Mouse (Mus musculus) embryo, embryonic 11 days (tissue): ENCODE measurements around the gene Gm7030.
"Not testable (repeated sequence)": the region's sequence is repeated elsewhere in the genome, so short reads cannot be mapped to it uniquely, and the experiment has no call there.

Experiments
- DNase-seq: peaks from one replicate; pipeline ENCODE4 v3.0.0-alpha.2; 2015

Gm7030 gene

DNA sequence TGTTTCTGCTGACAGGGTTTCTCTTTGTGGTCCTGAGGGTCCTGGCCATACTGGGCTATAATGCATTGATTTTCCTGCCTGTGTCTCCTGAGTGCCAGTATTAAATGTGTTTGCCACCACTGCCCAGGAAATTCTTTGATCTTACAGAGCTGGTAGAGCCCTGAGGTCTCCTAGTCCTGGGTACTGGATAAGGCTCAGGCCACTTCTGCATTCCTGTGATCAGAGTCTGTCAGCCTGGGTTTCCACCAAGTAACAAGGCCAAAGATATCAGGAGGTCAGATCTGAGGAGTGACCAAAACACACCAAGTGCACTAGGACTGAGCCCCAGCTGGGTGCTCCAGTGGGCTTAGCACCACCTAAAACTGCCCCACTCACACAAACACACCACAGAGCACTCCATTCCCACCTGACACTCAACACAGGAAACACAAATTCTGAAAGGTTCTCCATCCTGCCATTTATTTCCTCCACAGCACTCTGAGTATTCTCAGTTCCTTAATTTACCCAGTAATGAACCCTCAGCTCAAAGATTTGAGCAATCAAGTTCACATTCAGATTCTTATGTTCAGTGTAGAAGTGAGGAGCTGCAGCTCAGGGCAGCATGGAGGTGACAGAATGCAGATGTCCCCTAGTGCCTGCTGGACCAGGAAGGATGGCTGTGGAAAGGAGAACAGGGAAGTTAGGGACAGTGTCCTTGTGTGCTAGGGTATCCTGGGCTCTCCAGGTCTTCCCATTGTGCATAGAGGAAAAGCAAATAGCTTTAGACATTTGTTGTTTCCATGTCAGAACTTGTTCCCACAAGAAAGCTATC, 6.4 kb upstream of the Gm7030 start:
- not testable (repeated sequence) for DNase-seq

DNA sequence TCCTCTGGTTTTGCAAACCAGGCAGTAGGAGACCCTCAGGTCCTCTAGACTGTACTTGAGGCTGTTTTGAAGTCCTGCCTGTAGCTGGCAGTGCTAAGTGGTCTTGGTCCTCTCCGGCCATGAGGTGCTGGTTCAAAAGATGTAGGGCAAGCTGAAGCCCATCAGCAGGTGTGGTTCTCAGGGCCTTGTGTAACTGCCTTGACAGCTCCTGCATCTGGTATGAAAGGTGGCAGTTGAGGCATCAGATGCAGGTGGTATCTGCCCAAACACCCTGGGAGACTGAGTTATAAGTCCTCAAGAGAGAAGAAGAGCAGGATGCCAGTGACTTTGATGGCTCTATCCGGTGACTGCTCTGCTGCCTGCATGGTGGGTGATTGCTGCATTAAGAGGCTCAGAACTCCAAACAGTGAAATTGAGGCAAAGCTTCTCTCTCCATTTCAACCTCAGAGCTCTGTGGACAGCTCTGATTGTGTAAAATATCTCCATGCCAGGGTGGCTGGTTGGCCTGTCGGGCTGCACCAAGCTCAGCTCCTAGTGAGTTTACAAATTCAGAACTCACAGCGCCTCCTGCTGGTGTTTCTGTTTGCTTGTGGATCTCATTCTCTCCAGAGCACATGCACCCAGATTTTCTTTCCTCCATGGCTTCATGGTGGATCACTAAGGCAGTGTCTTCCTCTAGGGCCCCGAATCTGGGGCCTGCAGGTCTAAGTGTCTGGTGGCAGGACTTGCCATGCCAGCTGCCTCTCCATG, 2.5 kb upstream of the Gm7030 start:
- DNase-seq: peak; percentile 10

DNA sequence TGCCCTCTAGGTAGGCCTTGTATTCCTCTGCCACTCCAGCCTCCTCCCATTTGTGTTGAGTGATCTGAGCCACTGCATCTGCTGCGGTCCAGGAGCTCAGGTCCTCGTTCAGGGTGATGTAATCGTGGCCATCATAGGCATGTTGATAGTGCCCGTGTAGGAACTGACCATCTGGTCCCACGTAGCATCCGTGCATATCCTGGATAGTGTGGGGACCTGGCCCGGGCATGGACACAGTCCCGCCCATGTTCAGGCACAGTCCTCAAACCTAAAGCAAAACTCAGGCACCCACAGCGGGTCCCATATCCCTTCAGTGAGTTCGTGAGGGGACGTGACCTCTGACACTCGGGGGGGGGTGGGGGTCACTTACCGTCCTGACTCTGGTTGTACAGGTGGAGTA, 700 bp downstream of the Gm7030 start:
- not testable (repeated sequence) for DNase-seq

DNA sequence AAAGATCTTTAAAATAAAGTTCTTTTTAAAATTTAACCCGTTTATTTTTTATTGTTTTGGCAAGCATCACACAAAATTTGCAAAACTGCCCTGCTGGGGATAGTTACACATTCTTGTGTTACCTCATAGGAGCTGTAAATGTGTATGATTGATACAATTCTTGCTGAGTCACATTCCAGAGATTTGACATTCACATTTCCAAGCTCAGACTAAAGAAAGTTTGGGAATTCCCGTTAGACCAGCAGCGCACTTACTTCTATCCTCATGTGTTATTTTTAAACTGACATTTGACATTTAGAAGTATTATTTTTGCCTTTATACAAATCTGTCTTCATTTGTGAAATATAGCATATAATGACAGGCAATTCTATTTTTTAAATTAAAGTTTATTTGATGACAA, 5.1 kb downstream of the Gm7030 start:
- DNase-seq: not testable (repeated sequence)

DNA sequence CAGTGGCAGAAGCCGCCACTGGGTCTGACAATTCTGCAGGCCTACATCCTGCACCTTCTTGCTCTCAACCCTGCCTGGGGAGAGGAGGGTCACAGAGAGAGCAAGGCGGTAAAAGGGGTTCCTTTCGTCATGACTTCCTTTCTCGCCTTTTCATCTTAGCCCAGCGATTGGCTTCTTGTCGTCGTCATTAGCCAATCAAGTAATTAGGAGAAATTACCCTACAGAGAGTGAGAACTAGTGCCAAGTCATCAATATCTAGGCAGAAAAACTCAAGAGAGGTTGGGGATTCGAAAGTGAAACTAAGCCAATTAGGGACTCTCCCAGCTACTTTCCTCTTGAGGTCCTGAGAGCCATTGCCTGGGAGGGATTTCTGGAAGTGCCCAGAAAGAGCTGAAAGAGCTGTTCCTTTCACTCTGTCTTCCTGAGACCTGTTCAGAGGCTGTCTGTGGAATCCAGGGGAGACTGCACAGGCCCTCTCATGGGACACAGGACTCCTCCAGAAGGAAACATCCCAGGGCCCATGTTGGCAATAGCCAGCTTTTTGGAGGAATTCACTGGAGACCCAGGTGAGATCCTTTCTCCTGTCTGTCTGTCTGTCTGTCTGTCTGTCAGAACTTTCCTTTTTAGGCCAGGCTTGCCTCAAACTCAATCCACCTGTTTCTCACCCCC, 7.7 kb downstream of the Gm7030 start, which contains the start of gene Gm19684:
Gm19684 (plus strand) TSS at position 327 of the 669 bp plus-strand sequence.
- DNase-seq: peak; percentile 12

DNA sequence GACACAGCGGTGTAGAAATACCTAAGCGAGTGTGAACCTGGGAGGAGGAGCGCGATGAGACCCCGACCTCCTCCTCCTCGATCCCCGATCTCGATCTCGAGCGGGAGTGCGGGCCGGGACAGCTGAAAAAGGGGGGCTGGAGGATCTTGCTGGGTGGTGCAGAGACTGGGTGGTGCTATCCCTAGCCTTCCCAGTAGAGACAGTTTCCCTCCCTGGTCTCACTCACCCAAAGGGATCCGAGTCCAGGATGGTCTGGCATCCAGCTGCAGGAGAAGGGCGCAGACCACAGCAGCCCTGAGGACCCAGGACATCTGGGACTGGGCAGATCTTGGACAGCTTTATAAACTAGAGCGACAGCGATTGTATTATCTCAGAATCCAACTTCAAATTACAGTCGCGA, 8.4 kb downstream of the Gm7030 start:
- not testable (repeated sequence) for DNase-seq

DNA sequence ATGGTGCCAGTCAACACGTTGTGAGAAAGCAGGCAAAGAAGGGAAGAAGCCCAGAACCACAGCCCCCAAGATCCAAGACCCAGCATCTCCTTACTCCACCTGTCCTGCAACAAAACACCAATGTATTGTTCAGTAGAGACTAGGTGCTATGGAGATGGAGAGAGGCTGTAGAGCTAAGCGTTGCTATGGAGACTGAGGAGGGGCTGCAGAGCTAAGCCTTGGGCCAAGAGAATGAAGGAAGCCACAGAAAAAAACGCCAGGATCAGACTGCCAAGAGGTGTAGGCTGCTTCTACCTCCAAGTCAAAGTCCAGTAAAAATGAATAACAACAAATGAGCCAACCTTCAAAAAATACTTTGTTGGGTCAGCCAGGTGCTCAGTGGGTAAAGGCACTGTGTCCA, 12.7 kb downstream of the Gm7030 start:
- not testable (repeated sequence) for DNase-seq

DNA sequence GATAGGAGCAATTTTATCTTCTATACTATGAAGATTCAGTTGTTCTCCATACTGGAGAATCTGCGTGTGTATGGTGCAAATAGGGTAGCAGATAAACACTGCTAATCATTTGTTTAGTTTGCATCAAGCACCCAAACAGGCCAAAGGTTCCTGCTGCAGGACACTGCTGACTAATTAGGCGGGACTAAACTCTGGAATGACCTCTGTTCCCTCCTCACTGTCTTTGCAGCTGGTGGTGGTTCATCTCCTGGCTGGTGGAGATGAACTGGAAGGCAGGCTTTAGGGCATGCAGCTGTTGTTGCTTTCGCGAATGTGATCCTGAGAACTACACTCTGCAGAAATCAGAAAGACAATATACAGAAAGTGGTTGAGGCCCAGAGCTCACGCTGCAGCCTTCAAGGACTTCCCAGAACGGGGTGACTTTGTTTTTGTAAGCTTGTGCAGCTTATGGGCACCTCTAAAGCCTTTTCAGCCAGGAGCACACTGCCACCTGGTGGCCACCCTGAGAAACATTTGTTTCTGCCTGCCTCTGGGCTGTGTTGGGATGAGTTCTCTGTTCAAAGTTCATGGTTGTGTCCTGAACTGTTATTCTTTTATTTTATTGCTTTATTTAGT, 15.1 kb downstream of the Gm7030 start:
- DNase-seq: peak; percentile 59

DNA sequence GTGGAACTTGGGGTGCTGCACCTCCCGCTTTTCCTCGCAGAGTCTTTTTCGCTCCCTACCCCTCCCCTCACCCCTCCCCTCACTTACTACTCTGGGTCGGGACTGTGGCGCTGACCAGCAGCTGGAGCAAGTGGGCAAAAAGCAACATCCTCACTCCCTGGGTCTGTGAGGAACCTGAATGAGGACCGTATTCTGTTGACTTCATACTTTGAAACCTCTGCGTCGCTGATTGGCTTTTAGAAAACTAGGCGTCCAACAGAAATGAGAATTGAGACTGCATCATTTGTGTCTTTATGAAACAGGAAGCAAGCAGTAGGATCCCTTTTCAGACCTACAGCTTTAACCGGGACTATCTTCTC, 17.7 kb downstream of the Gm7030 start:
- DNase-seq: peak; percentile 23

DNA sequence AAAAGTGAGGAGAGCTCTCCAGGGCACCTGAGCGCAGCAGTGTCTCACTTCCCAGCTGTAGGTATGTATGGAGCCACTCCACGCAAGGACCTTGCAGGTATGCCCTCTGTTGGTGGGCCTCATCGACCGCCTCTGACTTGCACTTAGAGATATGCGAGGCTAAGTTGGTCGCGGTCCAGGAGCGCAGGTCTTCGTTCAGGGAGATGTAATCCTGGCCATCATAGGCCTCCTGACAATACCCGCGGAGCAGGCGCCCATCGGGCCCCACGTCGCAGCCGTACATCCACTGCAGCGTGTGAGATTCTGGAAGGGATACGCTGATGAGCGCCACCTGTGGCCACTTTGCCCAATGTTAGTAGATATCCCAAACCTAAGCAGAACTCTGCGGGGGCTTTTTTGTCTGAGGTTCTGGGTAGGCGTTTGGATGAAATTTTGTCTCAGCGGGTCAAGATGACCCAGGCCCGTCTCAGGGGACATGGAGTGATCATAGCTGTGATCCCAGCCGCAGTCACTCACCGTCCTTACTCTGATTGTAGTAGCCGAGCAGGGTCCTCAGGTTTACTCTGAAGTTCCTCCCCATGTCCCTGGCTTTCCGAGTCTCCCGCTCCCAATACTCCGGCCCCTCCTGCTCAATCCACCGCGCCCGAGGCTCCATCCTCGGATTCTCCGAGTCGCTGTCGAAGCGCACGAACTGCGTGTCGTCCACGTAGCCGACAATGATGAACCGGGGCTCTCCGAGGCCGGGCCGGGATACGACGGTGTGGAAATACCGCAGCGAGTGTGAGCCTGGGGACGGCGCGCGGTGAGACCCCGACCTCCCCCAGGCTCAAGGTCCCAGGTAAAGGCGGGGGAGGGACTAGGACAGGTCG, 18.4 kb downstream of the Gm7030 start:
- DNase-seq: peak; percentile 14

DNA sequence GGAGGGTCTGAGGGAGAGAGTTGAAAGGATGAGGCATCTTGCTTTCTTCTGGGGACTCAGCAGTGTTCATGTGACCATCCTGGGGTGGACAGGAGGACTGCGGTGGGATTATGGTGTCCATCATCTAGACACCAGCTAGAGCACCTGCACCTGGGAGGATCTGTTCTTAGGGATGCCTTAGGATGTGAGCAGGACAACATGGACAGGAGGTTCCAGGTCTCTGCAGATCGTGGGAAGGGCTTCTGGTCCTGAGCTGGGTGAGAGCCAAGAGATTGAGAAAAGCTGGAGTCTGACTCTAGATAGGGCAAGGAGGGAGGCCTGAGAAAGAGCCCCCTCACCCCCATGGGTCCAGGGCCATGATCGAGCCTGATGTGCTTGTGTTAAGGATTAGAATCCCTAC, 19.1 kb downstream of the Gm7030 start:
- not testable (repeated sequence) for DNase-seq

DNA sequence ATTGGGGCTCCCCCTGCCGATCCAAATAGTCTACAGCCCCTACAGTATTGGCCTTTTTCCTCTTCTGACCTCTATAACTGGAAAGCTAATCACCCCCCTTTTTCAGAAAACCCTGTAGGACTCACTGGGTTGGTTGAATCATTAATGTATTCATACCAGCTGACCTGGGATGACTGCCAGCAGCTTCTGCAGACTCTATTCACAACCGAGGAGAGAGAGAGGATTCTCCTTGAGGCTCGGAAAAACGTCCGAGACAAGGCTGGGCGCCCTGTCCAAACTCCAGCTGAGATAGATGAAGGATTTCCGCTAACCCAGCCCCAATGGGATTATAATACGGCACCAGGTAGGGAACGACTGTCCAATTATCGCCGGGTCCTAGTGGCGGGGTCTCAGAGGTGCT, 27.1 kb downstream of the Gm7030 start:
- not testable (repeated sequence) for DNase-seq

DNA sequence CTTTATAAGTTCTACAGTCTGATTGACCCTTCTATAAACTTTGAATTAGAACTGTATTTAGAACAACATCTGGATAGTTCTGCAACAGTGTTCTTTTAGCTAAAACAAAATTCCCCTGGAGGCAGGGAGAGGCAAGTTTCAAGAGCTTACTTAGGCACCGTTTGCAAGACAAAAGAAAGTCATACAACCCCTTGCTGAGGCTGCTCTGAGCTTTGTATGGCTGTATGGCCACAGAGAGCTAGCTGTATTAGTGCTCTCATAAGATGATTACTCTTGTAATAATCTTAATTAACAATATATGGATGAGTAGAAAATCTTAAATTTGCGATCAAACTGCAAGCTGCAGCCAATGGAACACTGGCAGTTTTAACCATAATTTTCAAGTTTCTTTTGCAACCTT, 29.6 kb downstream of the Gm7030 start:
- not testable (repeated sequence) for DNase-seq

DNA sequence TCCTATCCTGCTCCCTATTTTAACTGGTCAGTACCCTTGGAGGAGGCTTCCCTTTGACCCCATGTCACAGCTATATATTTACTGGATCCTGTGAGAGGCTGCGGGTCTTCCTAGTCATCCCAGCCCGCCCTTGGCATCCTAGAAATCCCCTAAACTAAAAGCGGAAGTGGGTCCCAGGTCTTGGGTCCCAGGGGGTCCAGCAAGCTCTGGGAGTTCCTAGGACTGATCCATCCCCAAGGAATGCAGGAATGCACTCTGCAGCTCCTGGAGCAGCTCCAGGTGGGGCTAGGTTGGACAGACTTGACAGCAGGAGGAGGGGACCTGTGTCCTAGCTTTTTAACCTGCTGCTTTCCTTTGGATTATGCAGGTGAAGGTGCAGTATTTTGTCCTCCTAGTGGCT, 35.3 kb downstream of the Gm7030 start:
- no peak for DNase-seq

DNA sequence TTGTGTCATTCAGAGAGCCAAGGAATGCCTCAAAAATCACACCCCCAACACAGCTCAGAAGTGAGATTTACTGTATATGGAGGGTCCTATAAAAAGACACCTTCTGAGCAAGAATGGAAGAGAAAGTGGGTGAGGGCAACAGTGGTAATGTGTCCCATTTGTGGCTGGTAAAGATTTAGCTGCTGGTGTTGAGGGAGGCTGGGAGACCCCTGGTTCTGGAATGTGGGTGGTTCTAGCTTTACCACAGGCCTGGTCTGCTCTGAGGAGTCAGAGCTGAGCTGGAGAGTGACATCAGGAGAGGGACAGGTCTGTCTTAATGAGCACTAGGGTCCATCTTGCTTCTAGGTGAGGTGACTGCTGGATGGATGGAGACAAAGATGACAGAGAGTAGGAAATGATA, 36.7 kb downstream of the Gm7030 start:
- DNase-seq: not testable (repeated sequence)

DNA sequence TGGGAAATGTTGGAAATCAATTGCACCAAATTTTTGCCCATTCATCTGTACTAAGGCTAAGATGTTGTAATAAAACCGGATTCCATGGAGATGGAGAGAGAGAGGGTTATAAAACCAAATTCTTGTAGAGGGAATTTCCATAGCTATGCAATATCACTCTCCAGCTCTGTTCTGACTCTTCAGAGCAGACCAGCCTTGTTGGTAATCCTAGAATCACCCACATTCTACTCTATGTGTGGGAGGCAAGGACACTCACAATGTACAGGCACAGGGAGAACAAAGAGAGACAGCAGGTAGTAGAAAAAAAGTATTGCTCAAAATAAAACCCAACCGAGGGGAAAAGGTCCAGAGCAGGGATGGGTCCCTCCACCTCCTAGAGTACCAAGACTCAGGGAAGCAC, 37.3 kb downstream of the Gm7030 start:
- not testable (repeated sequence) for DNase-seq

DNA sequence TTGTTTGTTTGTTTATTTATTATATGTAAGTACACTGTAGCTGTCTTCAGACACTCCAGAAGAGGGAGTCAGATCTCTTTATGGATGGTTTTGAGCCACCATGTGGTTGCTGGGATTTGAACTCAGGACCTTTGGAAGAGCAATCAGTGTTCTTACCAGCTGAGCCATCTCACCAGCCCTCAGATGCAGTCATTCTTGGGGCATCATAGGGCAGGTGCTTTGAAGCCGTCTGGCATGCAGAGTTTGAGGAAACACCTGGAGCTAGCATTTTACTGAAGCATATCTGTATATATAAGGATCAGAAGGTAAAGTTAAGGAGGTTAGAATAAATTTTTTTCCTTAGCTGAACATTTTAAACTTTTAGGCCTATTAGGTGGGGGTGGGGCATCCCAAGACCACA, 43.2 kb downstream of the Gm7030 start:
- not testable (repeated sequence) for DNase-seq

DNA sequence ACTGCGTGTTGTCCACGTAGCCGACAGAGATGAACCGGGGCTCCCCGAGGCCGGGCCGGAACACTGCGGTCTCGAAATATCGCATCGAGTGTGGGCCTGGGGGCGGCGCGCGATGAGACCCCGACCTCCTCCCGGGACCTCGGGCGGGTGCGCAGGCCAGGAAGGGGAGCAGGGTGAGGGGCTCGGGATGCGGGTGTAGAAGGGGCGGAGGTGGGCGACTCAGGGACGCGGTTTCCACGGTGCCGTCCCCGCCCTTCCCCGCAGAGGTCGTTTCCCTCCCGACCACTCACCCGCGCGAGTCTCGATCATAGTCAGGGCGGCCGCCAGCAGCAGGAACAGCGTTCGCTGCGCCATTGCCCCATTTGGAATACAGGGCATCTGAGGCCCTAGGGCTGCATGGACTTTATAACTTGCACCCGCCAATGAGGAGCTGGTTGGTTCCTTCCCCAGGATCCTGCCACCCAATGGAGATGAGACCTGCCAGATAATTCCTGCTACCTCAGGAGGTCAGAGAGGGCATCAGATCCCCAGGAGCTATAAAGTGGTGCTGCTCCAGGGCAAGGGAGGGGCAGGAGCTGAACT, 45.3 kb downstream of the Gm7030 start:
- peak; percentile 43 for DNase-seq

DNA sequence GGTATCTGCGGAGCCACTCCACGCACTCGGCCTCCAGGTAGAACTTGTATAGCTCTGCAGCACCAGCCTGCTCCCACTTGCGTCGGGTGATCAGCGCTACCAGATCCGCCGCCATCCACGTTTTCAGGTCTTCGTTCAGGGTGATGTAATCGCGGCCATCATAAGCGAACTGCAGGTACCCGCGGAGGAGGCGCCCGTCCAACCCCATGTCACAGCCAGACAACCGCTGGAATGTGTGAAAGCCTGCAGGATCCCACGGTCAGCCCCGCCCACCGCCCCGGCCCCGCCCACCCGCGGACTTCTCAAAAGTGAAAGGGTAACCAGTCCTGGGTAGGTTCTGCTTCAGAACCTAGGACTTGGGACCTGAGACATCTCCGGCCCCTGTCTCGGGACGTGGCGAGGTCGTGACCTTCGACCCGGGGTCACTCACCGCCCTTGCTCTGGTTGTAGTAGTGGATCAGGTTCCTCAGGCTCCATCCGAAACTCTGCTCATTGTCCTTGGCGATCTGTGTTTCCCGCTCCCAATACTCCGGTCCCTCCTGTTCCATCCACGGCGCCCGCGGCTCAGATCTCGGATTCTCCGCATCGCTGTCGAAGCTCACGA, 45.9 kb downstream of the Gm7030 start:
- DNase-seq: peak; percentile 62

DNA sequence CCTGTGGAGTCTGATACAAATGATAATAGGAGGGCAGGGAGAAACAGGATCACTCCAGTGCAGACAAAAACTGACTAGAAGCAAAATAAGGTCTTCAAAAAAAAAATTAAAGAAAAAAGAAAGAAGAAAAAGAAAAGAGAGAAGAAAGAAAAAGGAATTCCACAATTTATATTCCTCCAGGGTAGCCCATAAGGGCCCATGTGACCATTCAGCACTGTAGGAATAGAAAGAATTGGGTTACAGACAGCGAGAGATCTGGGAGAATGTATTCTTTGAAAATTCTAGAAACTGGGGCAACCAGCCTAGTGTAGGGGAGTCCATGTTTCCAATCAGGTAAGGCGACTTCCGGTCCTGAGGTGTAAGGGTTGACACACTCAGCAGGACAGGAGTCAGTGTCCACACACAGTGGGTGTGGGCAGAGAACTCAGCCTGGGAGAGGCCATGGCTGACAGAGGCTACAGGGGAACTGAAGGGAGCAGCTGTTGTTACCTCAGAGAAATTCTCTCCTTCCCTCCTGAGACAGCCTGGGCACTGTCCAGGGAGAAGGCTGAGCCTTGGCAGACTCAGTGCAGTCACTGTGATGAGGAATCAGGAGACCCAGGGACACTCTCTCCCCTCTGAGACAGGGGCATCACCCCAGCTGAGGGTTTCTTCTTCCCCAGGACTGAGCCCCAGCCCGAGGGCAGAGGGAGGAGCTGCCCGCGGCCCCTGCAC, 46.5 kb downstream of the Gm7030 start:
- not testable (repeated sequence) for DNase-seq

DNA sequence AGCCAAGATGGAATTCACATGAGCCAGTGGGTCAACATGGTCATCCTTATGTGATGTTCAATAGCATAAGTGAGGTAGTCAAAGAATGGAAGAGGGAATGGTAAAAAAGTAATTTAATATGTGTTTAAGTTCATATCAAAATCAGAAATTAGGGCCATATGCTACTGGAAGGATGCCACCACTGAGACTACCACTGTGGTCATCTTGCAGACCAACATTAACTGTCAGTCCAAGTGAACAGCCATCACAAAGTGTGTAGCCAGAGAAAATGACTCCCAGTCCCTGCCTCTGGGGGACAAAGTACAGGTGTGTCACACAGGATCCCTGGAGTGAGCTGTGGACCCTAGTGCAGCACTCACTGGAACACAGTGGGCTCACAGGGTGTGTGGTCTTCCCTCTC, 47.3 kb downstream of the Gm7030 start:
- DNase-seq: not testable (repeated sequence)
